Mouse (Mus musculus) kidney, adult 9 months (tissue): Measurements from ENCODE around the gene Prss3.
"Not testable (repeated sequence)": the region's sequence is repeated elsewhere in the genome, so short reads cannot be mapped to it uniquely, and the experiment has no call there.

Experiments
- DNase-seq: peaks from one replicate; pipeline ENCODE4 v3.0.0; 2022

The Prss3 gene

DNA sequence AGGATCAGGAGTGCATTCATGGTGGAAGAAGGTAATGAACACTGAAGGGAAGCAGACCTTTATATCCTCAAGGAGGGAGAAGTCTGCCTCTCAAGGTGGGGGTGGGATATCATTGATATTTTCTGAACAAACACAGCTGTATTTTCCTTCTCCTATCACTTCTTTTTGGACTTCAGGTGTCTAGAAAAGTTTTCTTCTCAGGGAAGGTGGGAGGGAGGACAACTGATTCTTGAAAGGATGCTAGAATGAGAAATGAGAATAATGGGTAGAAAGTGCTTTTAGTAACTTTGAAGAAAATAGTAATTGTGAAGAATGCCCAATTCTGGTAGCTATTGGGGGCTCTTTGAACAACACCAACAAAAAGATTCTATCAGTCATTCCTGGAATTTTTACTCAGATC lies at the start of gene Prss3:
TSS of gene Prss3 (minus strand) at position 101 of the 400 bp plus-strand sequence.
- not testable (repeated sequence) for DNase-seq

DNA sequence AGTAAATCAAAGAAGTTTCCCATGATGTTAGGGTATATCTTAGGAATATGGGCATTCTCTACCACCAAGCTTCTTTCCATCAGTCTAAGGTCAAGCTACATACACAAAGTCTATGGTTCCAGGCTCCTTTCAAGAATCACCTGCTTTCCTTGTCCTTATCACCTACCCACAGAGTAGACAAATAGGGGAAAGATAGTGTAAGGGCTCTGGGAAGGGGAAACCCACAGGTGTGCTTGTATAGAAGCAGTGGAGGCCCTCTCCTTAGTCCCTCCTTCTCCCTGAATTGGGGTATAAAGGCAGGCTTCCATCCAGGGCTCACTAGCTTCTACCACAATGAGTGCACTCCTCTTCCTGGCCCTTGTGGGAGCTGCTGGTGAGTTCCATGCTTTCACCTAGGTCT lies 14.6 kb upstream of the Prss3 start, which contains the start of gene Gm5771:
TSS of gene Gm5771 (plus strand) at position 301 of the 400 bp plus-strand sequence.
- DNase-seq: not testable (repeated sequence)

DNA sequence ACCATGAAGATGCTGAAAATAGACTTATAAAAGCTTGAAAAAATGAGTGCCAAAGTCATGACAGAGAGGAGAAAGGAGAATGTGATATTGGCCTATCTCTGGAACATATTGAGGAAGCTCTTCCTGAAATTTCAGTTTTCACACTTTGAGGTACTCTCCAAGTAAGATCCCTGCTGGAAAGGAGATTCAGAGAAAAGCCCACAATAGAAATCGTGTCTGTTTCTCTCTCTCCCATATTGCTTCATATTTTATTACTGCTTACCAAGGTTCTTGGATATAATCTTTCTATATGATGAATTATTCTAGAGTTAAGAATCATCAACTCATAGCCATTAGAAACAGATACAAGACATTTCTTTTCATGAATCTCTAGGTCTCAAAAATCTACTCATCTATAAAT lies 14.2 kb upstream of the Prss3 start:
- DNase-seq: not testable (repeated sequence)

DNA sequence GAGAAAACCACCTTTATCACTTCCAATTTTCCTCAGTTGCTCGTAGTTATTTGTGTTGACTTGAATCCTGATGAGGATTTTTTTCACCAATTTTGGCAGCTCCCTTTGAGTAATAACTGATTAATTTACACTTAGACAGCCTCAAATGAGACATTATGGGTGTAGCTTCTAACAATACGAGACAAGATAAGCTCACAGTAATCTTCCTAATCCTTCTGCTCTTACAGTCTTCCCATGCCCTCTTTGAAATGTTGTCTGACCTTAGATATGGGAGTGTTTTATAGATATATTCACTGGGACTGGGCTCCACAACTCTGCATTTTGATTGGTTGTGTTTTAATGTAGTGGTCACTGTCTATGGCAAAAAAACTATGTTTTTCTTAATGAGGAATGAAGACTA lies 9.3 kb upstream of the Prss3 start:
- DNase-seq: no peak

DNA sequence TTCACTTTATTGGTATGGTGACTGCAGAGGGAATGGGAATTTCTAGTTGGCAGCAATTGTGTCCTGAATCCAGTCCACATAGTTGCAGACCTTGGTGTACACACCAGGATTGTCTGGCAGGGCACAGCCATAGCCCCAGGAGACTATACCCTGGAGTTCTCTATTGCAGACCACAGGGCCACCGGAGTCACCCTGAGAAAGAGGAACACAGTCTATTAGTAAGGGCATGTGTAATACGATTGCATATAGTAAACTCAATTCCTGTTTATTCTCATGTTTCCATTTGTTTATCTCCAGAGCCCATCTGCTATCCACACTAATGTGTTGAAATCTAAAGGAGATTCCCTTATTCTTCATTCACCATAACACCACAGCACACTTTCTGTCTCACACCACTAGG lies 3.7 kb downstream of the Prss3 start:
- not testable (repeated sequence) for DNase-seq

DNA sequence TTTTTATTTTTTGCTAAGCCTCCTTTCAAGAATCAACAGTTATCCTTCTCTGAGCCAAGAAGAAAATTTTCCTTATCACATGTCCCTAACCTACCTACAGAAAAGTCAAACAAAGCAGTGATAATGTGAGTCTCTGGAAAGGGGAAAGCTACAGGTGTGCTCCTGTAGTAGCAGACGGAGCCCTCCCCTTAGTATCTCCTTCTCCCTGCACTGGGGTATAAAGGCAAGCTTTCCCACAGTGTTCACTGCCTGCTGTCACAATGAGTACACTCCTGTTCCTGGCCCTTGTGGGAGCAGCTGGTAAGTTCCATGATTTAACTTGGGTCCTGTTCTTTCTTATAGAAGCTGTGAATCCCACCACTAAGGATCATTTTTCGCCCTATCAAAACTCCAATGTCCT lies 23.5 kb downstream of the Prss3 start, which contains the start of gene Try10:
TSS of gene Try10 (plus strand) at position 174 of the 400 bp plus-strand sequence.
- DNase-seq: no peak
